Mouse (Mus musculus): ENCODE results near the gene Iqce. TPM values are rescaled to one million over a fixed set of nuclear protein-coding genes. Genes with fewer than 3 reads are reported as not detected.

The Iqce gene
- polyA plus RNA-seq, 1 experiment = 23.1 TPM

DNA sequence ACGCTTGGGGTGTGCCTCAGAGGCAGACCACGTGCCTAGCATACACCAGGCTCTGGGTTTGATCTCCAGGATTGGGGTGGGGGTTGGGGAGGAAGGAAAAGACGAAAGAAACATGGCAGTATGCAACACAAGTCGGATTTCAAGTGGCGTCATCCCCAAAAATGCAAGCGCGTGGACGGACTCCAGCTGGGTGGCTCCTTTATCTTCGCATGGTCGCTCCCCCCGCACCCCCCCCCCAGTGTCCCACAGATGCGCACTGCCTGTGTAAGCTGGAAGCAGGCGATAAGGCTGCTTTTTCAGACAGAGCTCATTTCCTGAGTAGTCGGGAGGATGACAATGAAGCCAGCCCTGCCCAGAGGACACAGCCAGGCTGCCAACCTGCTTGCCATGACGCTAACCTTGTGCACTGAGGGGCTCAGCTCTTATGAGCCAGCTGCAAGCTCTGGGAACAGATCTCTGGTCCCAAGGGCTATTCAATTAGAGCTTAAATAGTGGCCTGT is 57.4 kb downstream of the Iqce start:
- no peak for TF ChIP-seq CTCF (conservative IDR thresholded peaks at IDR 0.05; ENCODE audit: insufficient read depth, insufficient read length, low read depth, low read length)
- no peak for TF ChIP-seq POLR2A (IDR thresholded peaks at IDR 0.05; ENCODE audit: low read depth, low read length)

DNA sequence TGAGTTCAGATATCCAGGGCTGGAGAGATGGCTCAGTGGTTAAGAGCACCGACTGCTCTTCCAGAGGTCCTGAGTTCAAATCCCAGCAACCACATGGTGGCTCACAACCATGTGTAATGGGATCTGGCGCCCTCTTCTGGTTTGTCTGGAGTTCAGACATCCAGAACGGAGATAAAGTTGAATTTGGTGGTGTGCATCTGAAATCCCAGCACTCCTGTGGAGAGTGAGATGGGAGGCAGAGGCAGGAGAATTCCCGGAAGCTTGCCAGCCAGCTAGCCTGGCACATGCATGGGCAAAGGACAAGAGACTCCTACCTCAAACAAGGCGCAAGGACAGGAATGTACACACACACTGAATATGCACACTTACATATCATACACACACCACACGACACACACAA is 57.9 kb downstream of the Iqce start:
- Histone ChIP-seq H3K27me3 (replicated peaks; ENCODE audit: control insufficient read depth, insufficient read depth, low read length) (no peaks in the 10 kb centered on the region), H3K4me1 (ENCODE audit: control insufficient read depth, insufficient read depth, low read length) (peaks cover 10% of the 10 kb centered on the region), H3K4me3 (ENCODE audit: insufficient read depth, low read depth, low read length) (no peak overlapping the region), H3K36me3 (ENCODE audit: control insufficient read depth, insufficient read depth, low read length) (no peaks in the 10 kb centered on the region), H3K27ac (ENCODE audit: insufficient read depth, low read depth, low read length) (no peak overlapping the region; the same call in 1 of the 2 replicates)
- no peak for DNase-seq
- no peak for TF ChIP-seq POLR2A (IDR thresholded peaks at IDR 0.05; ENCODE audit: low read depth, low read length)
- TF ChIP-seq CTCF (conservative IDR thresholded peaks at IDR 0.05; ENCODE audit: insufficient read depth, insufficient read length, low read depth, low read length) = 0 out of 2 replicates have a peak, but pooled peaks have one; percentile 10
- 85% methylated on average over 6 of the region's 6 CpGs for WGBS

More for the DNA sequence above, 57.4 kb downstream of the Iqce start:
- Histone ChIP-seq H3K27ac (ENCODE audit: insufficient read depth, low read depth, low read length) (peak overlapping the region; percentile 32; the same call in 1 of the 2 replicates), H3K4me3 (ENCODE audit: insufficient read depth, low read depth, low read length) (no peak overlapping the region), H3K36me3 (ENCODE audit: control insufficient read depth, insufficient read depth, low read length) (no peaks in the 10 kb centered on the region), H3K27me3 (replicated peaks; ENCODE audit: control insufficient read depth, insufficient read depth, low read length) (no peaks in the 10 kb centered on the region), H3K4me1 (ENCODE audit: control insufficient read depth, insufficient read depth, low read length) (peaks cover 12% of the 10 kb centered on the region)
- WGBS = 56% methylated on average over 15 of the region's 15 CpGs
- DNase-seq = peak; percentile 61

DNA sequence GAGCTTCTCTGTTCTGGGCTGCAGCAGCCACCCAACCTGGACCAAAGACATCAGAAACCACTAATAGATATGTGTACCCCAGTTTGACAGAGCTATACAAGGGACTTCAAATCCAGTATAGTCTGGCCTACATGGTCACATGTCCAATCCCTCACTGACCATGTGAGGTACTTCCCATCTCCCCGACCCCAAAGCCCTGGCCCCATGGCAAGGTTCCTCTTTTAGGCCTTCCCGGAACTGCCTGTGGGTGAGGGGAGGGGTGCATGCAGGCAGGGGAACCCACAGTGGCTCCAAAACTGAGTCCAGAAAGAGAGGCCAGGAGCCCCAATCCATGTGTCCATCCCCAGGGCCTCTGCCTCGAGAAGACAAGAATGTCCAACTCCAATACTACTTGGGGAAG is 60.1 kb downstream of the Iqce start:
- Histone ChIP-seq H3K27ac (ENCODE audit: insufficient read depth, low read depth, low read length) (no peak overlapping the region), H3K4me1 (ENCODE audit: control insufficient read depth, insufficient read depth, low read length) (no peaks in the 10 kb centered on the region; the same call in 1 of the 2 replicates), H3K36me3 (ENCODE audit: control insufficient read depth, insufficient read depth, low read length) (no peaks in the 10 kb centered on the region), H3K27me3 (replicated peaks; ENCODE audit: control insufficient read depth, insufficient read depth, low read length) (no peaks in the 10 kb centered on the region), H3K4me3 (ENCODE audit: insufficient read depth, low read depth, low read length) (no peak overlapping the region)
- 63% methylated on average over 3 of the region's 3 CpGs for WGBS
- TF ChIP-seq POLR2A (IDR thresholded peaks at IDR 0.05; ENCODE audit: low read depth, low read length) = no peak
- no peak for TF ChIP-seq CTCF (conservative IDR thresholded peaks at IDR 0.05; ENCODE audit: insufficient read depth, insufficient read length, low read depth, low read length)
- DNase-seq = peak; percentile 39

DNA sequence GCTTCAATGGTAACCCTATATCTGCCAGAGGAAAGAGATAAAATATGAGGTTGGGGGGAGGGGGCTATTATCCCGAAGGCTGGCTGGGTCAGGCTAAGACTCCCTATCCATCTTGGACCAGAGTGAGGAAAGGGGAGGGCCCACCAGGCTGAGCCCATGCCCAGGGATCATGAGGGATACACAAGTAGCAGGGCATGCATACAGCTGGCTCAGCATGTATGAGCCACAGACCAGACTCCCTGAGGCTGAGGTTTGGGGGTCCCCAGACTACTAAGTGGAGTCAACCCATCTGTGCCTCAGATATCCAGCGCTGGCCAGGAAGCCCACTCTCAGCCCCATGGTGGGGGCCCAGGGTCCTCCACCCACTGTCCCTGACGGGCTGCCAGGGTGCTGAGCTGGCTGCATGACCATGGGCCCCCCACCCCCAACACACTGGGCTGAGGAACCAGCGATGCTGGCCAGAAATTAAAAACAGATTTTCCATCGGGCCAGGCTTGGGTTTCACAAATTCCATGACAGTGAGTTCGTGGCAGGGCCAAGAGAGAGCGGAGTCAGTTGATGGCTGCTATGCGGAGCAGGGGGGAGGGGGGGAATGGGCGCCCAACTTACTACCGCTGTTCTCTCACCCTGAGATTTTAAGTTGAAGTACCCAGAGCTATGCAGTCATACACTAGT is 60.8 kb downstream of the Iqce start:
- no peak overlapping the region for H3K4me3 ChIP-seq (ENCODE audit: insufficient read depth, low read depth, low read length)
- no peaks in the 10 kb centered on the region for H3K27me3 ChIP-seq (replicated peaks; ENCODE audit: control insufficient read depth, insufficient read depth, low read length)
- no peak overlapping the region for H3K27ac ChIP-seq (ENCODE audit: insufficient read depth, low read depth, low read length)
- TF ChIP-seq POLR2A (IDR thresholded peaks at IDR 0.05; ENCODE audit: low read depth, low read length) = no peak
- TF ChIP-seq CTCF (conservative IDR thresholded peaks at IDR 0.05; ENCODE audit: insufficient read depth, insufficient read length, low read depth, low read length) = no peak
- H3K36me3 ChIP-seq (ENCODE audit: control insufficient read depth, insufficient read depth, low read length) = no peaks in the 10 kb centered on the region
- WGBS = 57% methylated on average over 10 of the region's 10 CpGs
- DNase-seq = no peak
- no peaks in the 10 kb centered on the region for H3K4me1 ChIP-seq (ENCODE audit: control insufficient read depth, insufficient read depth, low read length)

DNA sequence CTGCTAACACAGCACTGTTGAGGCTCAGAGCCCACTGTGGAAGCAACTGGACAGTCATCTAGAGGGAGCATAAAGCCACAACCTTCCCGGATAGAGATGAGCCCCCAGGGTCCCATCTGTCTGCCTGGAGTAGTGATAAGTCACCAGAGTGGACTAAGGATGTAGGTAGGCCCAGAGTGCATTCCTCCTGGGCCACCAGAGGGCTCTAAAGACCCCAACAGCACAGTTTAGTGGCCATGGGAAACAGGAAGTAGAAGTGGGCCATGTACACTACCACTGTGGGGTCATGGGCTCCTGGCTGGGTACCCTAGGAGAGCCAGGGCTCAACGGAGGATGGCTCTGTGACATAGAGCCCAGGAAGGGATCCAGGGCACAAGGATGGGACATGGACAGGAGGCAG is 61.4 kb downstream of the Iqce start:
- WGBS = 63% methylated on average over 2 of the region's 2 CpGs

DNA sequence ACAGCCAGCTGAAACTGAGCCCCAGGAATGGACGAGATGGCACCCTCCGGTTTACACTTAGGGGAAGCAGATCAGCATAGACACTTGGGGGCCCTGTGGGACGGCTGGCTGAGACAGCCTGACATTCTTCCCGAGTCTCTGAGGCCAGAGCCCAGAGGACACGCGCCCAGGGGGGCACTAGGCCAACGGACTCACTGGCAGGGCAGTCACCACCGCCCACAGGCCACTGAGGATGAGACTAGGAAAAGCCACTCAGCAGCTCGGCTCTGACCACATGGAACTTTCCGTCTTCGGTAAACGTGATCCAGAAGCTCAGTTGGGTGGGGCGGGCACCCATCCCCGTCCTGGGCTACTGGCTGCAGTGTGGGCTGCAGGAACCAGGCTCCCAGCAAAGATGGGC is 62.3 kb downstream of the Iqce start:
- TF ChIP-seq POLR2A (IDR thresholded peaks at IDR 0.05; ENCODE audit: low read depth, low read length) (no peak), CTCF (conservative IDR thresholded peaks at IDR 0.05; ENCODE audit: insufficient read depth, insufficient read length, low read depth, low read length) (no peak)
- WGBS = 64% methylated on average over 14 of the region's 14 CpGs
- Histone ChIP-seq H3K36me3 (ENCODE audit: control insufficient read depth, insufficient read depth, low read length) (no peaks in the 10 kb centered on the region), H3K27ac (ENCODE audit: insufficient read depth, low read depth, low read length) (no peak overlapping the region), H3K4me1 (ENCODE audit: control insufficient read depth, insufficient read depth, low read length) (no peaks in the 10 kb centered on the region), H3K27me3 (replicated peaks; ENCODE audit: control insufficient read depth, insufficient read depth, low read length) (no peaks in the 10 kb centered on the region), H3K4me3 (ENCODE audit: insufficient read depth, low read depth, low read length) (no peak overlapping the region)
- peak; percentile 40 for DNase-seq

More for the DNA sequence above, 61.4 kb downstream of the Iqce start:
- no peak overlapping the region for H3K4me3 ChIP-seq (ENCODE audit: insufficient read depth, low read depth, low read length)
- TF ChIP-seq POLR2A (IDR thresholded peaks at IDR 0.05; ENCODE audit: low read depth, low read length) = no peak
- no peak for TF ChIP-seq CTCF (conservative IDR thresholded peaks at IDR 0.05; ENCODE audit: insufficient read depth, insufficient read length, low read depth, low read length)
- no peaks in the 10 kb centered on the region for H3K36me3 ChIP-seq (ENCODE audit: control insufficient read depth, insufficient read depth, low read length)
- no peak for DNase-seq
- H3K27me3 ChIP-seq (replicated peaks; ENCODE audit: control insufficient read depth, insufficient read depth, low read length) = no peaks in the 10 kb centered on the region
- no peaks in the 10 kb centered on the region for H3K4me1 ChIP-seq (ENCODE audit: control insufficient read depth, insufficient read depth, low read length)
- H3K27ac ChIP-seq (ENCODE audit: insufficient read depth, low read depth, low read length) = no peak overlapping the region

DNA sequence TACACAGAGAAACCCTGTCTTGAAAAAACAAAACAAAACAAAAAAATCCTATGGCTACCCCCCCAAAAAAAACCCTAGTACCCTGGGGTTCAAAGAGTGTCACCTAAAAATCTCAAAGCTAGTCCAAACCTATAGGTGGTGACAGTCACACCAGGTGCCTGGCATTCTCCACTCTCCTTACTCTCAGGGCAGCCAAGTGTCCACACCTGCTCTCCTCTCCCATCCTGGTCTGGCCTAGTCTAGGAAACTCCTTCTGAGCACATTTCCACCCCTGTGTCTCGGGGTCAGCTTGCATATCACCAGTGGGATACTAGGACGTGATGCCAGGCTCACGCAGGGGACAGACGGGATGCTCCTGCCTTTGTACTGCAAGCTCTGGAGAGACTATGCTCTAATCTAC is 62.9 kb downstream of the Iqce start:
- TF ChIP-seq POLR2A (IDR thresholded peaks at IDR 0.05; ENCODE audit: low read depth, low read length) (no peak), CTCF (conservative IDR thresholded peaks at IDR 0.05; ENCODE audit: insufficient read depth, insufficient read length, low read depth, low read length) (no peak)
- 86% methylated on average over 4 of the region's 4 CpGs for WGBS
- Histone ChIP-seq H3K4me1 (ENCODE audit: control insufficient read depth, insufficient read depth, low read length) (no peaks in the 10 kb centered on the region), H3K4me3 (ENCODE audit: insufficient read depth, low read depth, low read length) (no peak overlapping the region), H3K36me3 (ENCODE audit: control insufficient read depth, insufficient read depth, low read length) (no peaks in the 10 kb centered on the region), H3K27ac (ENCODE audit: insufficient read depth, low read depth, low read length) (no peak overlapping the region), H3K27me3 (replicated peaks; ENCODE audit: control insufficient read depth, insufficient read depth, low read length) (no peaks in the 10 kb centered on the region)
- no peak for DNase-seq
